Mouse (Mus musculus) CD8-positive naive resting alpha-beta T cell, adult 2 months (primary cell): Measurements from ENCODE around the gene Irf9.

Experiments used
- DNase-seq, 2 experiments: peaks; one replicate each; pipeline ENCODE4 v3.0.0; 2022; ENCODE audit warnings: low read depth in 2 of 2, low spot score in 2 of 2

The Irf9 gene

DNA sequence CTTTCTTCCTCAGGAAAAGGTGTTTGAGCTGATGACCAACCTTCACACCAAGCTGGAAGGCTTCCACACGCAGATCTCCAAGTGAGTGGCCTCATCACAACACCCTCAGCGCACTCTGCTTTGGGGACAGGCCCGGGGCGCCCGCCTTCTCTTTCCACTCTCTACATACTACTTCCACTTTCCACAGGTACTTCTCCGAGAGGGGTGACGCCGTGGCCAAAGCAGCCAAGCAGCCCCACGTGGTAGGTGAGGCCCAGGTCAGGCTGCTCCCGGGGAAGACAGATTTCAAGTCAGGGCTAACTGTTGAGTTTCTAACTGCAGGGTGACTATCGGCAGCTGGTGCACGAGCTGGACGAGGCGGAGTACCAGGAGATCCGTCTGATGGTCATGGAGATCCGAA, 22.6 kb upstream of the Irf9 start:
- no peak for DNase-seq

DNA sequence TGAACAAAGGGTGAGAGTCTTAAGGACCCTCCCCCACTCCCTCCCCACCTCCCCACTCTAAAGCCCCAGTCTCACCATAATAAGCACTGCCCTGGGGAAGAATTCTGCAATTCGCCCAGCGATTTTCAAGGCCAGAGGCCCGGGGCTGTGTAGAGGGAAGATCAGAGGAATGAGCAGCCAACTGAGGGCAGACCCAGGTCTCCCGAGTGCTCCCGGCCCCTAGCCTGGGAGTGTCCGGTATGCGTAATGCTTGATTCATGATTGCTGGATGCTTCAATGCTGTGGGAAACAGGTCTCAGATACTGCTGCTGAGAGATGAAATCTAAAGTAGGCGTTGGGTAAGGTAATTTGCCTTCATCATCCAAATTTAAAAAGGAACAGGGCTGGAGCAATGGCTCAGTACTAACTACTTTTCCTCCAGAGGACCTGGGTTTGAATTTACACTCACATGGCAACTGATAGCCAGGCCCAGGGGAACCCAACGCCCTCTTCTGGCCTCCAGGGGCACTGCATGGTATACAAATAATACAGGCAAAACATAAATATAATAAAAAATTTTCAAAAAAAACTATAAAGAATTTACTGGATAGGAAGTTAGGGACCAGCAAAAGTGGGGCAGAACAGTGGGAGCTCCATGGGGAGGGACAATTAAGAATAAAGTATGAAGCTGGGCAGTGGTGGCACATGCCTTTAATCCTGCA, 21.2 kb upstream of the Irf9 start:
- no peak for DNase-seq

DNA sequence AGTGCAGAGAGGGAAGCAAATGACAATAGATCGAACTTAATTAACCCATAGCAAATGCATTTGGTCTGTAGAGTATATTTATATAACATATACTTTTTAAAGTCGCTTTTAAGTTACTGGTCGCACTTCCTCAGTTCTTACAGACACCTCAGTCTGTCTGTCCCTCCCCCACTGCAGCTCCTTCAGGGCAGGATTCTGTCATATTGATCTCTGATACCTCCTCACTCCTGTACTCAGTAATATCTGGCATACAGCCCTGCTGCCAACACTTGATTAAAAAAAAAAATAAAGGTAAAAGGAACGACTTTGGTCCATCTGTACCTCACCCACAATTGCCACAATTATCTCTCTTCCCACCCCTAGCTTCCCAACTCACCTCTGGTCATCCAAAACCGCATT, 19.1 kb upstream of the Irf9 start:
- no peak for DNase-seq

DNA sequence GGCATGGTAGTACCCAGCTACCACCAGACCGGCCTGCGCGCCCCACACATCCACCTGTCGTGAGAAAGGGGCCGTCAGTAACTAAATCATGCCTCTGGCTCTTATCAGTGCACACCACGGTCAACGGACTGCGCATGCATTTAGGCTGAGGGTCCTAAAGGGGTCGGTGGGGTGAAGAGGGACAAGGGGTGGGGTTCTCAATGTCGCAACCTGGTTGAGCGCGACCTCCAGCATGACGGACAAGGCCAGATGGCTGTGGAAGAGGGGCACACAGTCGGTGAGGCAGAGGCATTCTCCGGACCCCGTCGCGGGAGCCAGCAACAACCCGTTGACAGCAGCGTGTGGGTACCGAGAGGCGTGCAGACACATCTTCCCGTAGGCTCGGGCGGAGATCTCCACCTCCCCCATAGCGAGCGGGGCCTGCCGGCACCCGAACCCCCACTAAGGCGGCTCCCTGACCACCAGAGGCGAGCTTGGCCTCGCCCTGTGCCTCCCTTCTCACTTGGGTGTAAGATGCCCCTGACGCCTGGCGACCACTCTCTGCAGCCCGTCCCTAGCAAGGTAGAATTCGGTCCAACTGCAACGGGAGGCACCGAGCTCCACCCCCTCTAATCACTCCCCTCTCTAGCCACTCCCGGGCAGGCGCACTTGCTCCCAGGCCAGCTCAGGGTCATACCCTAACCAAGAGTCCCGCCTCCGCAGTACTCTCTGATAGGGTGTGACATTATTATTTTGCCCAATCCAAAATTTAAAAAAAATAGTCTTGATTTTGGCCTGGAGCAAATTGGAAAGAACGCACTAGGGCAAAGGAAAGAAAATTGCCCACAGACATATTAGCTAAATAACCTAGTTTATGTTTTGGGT, 18.4 kb upstream of the Irf9 start, which contains the start of gene Emc9:
TSS of gene Emc9 (minus strand) at position 601 of the 864 bp plus-strand sequence.
- DNase-seq, result peak; percentile 64 to 65

DNA sequence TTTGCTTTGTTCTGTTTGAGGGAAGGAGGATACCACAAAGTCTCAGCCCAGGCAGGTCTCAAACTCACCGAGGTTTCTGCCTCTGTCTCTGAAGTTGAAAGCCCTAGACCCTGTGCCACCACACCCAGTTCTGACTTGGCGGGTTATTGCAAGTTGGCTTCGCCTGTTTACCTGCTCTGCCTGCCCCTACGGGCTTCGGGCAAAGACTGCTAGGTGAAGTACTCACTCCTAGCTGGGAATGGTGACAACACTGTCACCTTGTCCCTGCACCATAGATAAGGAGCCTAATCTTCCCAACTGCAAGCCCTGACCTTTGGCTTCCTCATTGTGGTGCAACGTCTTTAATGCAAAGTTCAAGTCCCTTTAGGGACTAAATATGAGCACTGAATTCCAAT, 17.8 kb upstream of the Irf9 start:
- DNase-seq, result peak; percentile 30 to 50

DNA sequence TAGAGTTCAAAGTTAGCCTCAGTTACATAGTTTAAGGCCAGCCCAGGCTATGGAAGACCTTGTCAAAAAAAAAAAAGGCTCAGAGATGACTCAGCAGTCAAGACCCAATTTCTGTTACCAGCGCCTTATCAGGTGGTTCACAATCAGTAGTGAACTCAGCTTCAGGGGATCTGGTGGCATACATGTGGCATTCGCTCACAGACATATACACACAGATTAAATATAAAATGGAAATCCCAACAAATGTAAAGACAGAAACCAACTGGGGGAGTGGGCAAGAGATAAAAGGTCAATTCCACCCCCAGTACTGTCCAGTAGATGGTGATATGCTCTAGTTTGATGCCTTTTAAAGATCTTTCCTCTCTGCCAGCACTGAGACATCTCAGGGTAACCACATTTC, 17.2 kb upstream of the Irf9 start:
- no peak for DNase-seq

DNA sequence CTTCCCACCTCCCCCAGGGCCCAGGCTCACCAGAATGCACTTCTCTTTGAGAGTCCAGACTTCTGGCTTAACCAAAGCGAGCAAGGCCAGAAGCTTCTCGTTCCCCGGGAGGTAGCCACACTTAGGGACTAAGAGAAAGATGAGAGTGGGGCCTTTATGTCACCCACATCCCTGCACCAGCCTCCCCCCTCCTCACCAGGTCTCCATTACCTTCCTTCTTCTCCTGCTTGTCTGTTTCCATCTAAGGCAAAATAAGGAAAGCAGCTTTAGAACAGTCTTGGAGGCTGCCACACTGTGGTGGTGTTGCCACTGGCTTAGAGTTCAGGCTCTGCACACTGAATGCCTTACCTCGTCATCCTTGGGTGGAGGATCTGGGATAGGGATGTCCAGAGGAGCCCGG, 14.1 kb upstream of the Irf9 start:
- no peak for DNase-seq

DNA sequence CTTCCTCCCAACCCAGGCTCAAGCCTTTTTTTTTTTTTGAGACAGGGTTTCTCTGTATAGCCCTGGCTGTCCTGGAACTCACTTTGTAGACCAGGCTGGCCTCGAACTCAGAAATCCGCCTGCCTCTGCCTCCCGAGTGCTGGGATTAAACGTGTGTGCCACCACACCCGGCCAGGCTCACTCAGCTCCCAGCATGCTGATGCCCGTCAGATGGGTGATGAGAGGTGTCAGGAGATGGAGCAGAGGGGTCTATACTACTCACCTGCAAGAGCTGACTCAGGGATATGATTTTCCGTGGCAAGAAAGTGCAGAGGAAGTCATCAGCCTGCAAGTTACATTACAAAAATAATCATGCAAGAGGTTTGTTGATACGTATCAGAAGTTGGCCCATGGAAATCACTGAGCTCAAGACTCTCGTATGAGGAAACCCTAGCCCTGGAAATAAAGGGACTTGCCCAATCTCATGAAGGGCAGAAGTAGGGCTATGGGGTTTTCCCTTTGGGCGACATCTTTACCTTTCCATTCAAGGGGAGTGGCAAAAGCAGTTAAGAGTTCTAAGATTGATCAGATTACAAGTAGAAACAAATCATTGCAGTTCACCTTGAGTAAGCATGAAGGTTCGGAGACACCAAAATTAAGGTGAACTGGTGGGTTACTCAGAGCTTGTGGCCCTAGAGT, 13.5 kb upstream of the Irf9 start:
- DNase-seq, result no peak

DNA sequence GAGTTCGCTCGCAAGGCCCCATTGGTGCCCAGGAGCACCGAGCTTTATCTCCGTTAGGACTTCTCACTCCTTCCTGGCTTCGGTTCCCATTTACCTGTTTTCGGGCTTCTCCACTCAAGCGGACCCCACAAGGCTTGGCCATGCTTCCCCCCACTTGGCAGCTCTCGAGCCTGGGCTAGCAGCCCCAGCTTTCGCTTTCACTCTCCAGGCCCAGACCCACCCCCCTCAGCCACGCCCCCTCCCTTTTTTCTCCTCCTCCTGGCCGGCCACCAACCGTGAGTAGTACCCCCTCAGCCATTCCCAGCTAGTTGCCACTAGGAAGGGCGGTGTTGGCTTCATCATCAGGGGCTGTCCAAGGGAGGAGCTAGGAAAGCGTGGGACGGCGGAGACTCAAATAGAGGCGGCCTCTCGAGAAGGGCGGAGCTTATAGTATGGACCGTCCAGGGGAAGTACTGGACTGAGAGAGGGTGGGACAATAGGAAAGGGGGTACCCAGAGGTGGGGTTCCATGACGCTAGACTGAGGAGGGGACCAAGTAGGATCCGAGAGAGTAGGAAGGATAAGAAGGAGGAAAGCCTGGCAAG, 12.5 kb upstream of the Irf9 start, which contains the start of gene Psme2:
TSS of gene Psme2 (minus strand) at position 366 of the 583 bp plus-strand sequence.
- peak; percentile 70 to 76 for DNase-seq

DNA sequence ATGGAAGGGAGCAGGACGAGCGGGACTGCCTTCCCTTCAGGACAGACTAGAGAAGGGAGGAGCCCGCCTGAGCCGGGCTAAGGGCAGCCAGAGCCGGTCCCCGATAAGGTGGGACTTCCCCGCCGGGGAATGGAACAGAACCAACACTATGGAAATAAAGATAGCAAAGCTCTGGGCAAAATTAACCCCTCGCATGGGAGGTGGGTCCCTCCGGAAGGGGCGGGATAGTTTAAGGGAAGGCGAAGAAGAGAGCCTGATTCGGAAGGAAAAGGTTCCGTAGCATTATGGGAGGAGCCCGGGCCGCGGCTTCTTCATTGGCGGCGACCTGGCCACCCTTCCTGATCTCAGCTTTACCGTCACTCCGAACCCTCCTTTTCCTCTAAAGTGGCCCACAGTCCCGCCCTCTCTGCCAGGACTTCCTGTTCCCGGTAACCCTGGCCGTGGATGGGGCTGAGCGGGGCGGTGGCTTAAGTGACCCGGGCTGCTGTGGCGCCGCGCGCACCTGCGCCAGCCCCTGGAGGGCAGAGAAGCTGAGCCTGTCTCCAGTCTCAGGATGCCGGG, 12.0 kb upstream of the Irf9 start, which contains the start of gene Rnf31:
TSS of gene Rnf31 (plus strand) at position 378 of the 561 bp plus-strand sequence.
- peak; percentile 78 to 82 for DNase-seq

DNA sequence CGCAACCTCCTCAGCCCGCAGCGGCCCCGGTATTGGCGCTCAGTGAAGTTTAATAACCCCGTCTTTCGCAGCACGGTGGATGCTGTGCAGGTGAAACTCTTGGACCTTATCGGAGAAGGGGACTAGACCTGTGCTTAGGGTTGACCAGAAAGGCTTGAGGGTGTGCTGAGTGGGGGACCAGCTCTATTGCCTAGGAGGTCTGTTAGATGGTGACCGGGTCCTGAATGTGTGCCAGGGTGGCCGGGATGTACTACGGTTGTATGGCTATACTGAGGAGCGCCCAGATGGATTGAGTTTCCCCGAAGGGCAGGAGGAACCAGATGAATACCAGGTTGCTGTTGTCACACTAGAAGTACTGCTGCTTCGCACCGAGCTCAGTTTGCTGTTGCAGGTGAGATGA, 11.1 kb upstream of the Irf9 start:
- DNase-seq, result no peak

DNA sequence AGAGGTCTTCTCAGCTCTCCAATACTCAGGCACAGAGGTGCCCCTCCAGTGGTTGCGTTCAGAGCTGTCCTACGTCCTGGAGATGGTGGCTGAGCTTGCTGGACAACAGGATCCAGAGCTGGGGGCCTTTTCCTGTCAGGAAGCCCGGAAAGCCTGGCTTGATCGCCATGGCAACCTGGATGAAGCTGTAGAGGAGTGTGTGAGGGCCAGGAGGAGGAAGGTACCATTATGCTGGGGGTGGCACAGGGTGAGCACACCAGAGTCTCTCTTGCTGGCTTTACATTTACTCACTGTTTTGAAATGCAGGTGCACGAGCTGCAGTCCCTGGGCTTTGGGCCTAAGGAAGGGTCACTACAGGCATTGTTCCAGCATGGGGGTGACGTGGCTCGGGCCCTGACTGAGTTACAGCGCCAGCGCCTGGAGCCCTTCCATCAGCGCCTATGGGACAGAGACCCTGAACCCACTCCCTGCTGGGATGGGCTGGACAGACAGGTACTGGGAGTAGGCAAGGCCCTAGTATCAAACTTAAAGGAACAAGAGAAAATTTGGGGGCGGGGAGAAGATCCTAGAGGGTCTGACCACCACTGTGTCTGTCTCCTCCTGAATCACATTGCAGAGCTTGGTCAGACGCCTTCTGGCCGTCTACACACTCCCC, 7.2 kb upstream of the Irf9 start:
- DNase-seq, result no peak

DNA sequence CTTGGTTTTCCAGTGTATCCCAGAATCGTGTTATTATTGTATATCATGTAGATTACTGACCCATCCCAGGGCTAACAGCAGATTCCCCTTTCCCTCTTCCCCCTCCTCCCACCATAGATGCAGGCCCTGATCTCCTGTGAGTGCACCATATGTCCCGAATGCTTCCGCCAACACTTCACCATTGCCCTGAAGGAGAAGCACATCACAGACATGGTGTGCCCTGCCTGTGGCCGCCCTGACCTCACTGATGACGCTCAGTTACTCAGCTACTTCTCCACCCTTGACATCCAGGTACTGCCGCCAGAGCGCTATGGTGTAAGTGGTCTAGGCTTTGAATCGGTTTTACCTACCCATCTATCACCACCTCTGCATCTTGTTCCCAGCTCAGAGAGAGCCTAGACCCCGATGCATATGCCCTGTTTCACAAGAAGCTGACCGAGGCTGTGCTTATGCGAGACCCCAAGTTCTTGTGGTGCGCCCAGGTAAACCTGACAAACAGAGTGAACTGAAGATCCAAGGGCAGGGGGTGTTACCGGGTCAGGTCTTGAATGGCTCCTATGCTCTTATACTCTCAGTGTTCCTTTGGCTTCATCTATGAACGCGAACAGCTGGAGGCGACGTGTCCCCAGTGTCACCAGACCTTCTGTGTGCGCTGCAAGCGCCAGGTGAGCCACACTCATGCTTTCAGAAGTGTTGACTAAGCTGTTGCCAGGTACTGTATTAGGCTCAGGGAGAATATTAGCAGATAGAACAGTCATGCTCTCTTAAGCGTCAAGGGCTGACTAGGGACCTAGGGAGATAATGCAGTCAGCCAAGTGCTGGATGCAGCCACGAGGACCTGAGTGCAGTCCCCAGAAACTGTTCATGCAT, 4.6 kb upstream of the Irf9 start:
- no peak for DNase-seq

DNA sequence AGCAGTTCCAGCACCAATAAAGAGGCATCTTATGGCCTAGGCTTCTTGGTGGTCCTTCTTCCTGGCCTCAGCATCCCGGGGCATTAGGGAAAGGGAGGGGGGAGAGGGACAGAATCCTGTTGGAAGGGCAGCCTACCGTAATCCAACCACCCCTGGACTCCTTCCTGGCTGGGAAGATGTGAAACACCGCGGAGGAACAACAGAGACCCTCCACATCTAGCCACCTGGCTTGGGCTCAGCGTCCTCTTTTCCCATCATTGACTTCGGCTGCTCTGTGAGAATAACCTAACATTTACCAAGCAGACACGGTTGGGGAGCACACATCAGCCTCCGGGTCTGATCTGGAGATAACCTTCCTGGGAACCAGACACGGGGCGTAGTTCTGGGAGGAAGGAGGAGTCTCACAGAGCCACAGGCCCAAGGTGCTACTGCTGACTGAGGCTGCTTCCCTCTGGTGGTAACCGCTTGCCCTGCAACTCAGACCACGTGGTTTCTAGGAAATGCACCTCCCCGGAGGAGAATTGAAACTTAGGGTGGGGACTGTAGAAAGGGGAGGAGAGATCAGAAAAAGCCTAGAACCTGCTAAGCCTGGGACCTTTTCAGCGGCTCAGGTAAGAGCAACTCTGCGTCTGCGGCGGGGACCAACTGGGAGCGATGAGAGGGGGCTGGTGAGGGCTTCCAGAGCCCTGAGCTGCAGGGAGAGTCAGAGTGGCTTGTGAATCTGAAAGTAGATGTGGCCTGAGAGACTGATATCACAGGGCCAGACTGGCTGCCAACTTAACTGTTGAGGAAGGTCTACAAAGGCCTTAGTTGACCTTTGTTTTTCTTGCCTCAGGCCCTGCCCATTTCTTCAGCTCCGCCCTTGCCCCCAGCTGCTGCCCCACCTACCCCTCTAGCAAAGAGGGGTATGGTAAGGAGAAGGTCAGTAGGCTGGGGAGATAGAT, 534 bp downstream of the Irf9 start:
- peak; percentile 96 to 98 for DNase-seq

DNA sequence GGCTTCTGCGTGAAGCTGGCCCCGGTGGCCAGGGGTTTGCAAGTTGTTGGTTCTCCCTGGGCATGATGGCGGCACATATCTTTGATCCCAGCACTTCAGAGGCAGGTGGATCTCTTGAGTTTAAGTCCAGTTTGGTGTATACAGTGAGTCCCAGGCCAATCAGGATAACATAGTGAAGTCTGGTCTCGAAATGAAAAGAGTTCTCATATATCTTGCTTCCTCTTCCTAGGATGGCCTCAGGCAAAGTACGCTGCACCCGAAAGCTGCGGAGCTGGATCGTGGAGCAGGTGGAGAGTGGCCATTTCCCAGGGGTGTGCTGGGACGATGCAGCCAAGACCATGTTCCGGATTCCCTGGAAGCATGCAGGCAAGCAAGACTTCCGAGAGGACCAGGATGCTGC, 1.5 kb downstream of the Irf9 start:
- no peak for DNase-seq

DNA sequence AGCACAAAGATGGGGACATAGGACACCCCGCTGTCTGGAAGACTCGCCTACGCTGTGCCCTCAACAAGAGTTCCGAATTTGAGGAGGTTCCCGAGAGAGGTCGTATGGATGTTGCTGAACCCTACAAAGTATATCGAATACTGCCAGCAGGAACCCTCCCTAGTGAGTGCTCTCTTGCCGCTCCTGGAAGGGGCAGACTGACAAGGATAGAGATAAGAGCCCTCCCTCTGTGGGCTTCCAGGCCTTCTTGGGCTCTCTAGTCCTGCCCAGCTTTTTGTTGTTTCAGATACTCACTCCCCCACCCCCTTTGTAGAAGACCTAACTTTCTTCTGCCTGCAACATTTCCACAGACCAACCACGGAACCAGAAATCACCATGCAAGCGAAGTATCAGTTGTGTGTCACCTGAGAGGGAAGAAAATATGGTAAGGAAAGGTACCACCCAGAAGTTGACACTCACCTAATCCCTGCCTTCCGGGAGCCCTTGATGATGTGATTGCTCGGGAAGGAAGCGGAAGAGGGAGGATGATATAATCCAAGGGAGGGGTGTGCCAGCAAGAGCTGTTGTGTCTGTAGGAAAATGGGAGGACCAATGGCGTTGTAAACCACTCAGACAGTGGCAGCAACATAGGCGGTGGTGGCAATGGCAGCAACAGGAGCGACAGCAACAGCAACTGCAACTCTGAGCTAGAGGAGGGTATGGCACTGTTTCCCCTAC, 2.5 kb downstream of the Irf9 start:
- DNase-seq, result no peak

DNA sequence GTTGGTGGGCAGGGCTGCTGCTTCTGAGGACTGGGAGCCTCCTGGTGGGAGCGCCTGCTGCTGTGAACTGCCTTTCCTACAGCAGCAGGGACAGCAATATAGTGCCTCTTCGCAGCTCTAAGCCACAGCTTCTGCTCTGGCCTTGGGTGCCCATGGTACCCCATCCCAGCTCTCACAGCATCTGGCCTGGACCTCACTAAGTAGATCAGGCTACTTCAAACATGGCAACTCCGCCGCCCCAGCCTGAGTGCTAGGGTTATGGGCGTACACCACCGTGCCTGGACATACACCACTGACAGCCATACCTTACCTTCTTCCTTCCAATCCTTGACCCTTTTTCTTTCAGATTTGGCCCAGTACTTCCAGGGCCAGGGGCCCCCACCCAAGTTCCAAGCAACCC, 5.0 kb downstream of the Irf9 start:
- DNase-seq, result no peak

DNA sequence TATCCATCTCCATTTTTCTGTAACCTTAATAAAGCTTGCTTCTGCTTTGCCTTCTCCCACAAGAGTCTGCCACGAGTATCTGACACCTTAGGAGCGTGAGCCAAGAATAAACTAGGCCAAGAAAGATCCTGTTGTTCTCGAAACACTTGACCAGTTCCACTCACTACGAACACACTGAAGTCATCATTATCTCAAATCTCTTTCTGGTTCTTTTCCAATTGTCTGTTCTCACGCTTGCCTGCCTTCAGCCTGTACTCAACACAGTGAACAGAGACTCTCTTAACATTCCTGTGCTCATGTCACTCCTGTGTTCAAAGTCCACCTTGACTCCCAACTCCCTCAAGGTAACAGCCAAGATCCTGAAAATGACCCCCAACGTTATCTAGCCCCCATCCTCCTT, 10.0 kb downstream of the Irf9 start:
- no peak for DNase-seq
